Mouse (Mus musculus) urinary bladder, postnatal 36 days (tissue): Measurements from ENCODE around the gene Ccdc84.
"Not testable (repeated sequence)": the region's sequence is repeated elsewhere in the genome, so short reads cannot be mapped to it uniquely, and the experiment has no call there.

Source experiments
- DNase-seq, 2 experiments: peaks; one replicate each; pipeline ENCODE4 v3.0.0; 2022; ENCODE audit warnings: low spot score in 2 of 2, mixed read lengths in 1 of 2

The Ccdc84 gene

GRCm38 (mm10) chr9:44408693-44409092 is 9.7 kb downstream of the Ccdc84 start:
- not testable (repeated sequence) for DNase-seq

GRCm38 (mm10) chr9:44407752-44408097 is 10.6 kb downstream of the Ccdc84 start:
- DNase-seq: no peak

GRCm38 (mm10) chr9:44406906-44407751 is 11.2 kb downstream of the Ccdc84 start, which contains the start of the genes Rps25 and Trappc4:
TSS of gene Rps25 (plus strand) at chr9:44407139.
TSS of gene Trappc4 (minus strand) at chr9:44407600.
- peak; percentile 87 to 91 for DNase-seq

GRCm38 (mm10) chr9:44405011-44405410 is 13.4 kb downstream of the Ccdc84 start:
- no peak for DNase-seq

GRCm38 (mm10) chr9:44401081-44401480 is 17.3 kb downstream of the Ccdc84 start:
- no peak for DNase-seq

GRCm38 (mm10) chr9:44399795-44400114 is 18.6 kb downstream of the Ccdc84 start:
- DNase-seq: no peak

- DNase-seq: no peak
Measured at GRCm38 (mm10) chr9:44399114-44399794, 19.1 kb downstream of the Ccdc84 start.

- DNase-seq: no peak
Measured at GRCm38 (mm10) chr9:44398551-44398950, 19.8 kb downstream of the Ccdc84 start.

GRCm38 (mm10) chr9:44398087-44398486 is 20.3 kb downstream of the Ccdc84 start:
- DNase-seq: no peak

GRCm38 (mm10) chr9:44396684-44397411 is 21.5 kb downstream of the Ccdc84 start, which contains the start of gene Slc37a4:
TSS of gene Slc37a4 (plus strand) at chr9:44396852.
- peak; percentile 91 to 97 for DNase-seq

GRCm38 (mm10) chr9:44391466-44391865 is 26.9 kb downstream of the Ccdc84 start:
- peak; percentile 60 to 72 for DNase-seq

- peak in 1 of 2 experiments; percentile 31 for DNase-seq
Measured at GRCm38 (mm10) chr9:44389273-44389672, 29.1 kb downstream of the Ccdc84 start.

GRCm38 (mm10) chr9:44387221-44387620 is 31.1 kb downstream of the Ccdc84 start:
- no peak for DNase-seq

- no peak for DNase-seq
Measured at GRCm38 (mm10) chr9:44384596-44384995, 33.8 kb downstream of the Ccdc84 start.

- DNase-seq: no peak
Measured at GRCm38 (mm10) chr9:44379862-44380261, 38.5 kb downstream of the Ccdc84 start.

GRCm38 (mm10) chr9:44379054-44379834 is 39.1 kb downstream of the Ccdc84 start, which contains the start of gene Hyou1:
TSS of gene Hyou1 (plus strand) at chr9:44379490.
- DNase-seq: peak; percentile 99 to 100

- DNase-seq: no peak
Measured at GRCm38 (mm10) chr9:44378153-44378730, 40.1 kb downstream of the Ccdc84 start.

GRCm38 (mm10) chr9:44377335-44377734 is 41.0 kb downstream of the Ccdc84 start:
- DNase-seq: not testable (repeated sequence)

- DNase-seq: no peak
Measured at GRCm38 (mm10) chr9:44376141-44376540, 42.2 kb downstream of the Ccdc84 start.

- no peak for DNase-seq
Measured at GRCm38 (mm10) chr9:44373386-44373785, 45.0 kb downstream of the Ccdc84 start.

- DNase-seq: no peak
Measured at GRCm38 (mm10) chr9:44364480-44364879, 53.9 kb downstream of the Ccdc84 start.
